Mouse (Mus musculus): ENCODE data around the gene Ifna6.
"Not testable (repeated sequence)": the region's sequence is repeated elsewhere in the genome, so short reads cannot be mapped to it uniquely, and the experiment has no call there.

Gene Ifna6

DNA sequence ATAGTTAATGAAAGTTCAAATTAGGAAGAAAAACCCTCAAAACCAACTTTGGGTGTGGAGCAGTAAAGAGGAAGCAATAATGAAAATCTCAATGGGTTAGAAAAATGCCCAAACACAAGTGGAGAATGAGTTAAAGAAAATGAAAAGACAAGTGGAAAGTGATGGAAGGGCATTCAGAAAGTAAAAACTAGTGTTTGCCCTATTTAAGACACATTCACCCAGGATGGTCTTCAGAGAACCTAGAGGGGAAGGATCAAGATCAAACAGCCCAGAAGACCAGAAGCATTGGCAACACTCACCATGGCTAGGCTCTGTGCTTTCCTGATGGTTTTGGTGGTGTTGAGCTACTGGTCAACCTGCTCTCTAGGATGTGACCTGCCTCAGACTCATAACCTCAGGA lies at the start of gene Ifna6:
Gene Ifna6 (plus strand): TSS at position 301 of the 400 bp plus-strand sequence.
- in situ Hi-C loops (cut with MboI, MseI): not testable (repeated sequence)

DNA sequence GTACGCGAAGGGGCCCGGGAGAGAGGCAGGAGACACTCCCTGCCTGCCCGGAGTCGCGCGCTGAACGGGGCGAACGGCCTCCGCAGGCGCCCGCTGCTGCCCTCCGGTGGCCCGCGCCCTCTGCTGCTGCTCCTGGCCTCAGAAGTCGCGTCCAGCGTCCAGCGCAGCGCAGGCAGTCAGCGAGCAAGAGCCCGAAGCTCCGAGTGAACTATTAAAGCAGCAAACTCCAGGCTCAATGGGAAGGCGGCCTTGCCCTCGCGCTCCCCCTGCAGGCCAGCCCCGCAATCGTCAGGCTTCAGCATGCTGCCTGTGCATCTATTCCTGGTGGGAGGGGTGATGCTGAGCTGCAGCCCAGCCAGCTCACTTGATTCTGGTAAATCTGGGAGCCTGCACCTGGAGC lies 47.7 kb upstream of the Ifna6 start, which contains the start of gene Gm13272:
Gene Gm13272 (plus strand): TSS at position 301 of the 400 bp plus-strand sequence.
- in situ Hi-C loops (cut with MboI, MseI): not testable (repeated sequence)

DNA sequence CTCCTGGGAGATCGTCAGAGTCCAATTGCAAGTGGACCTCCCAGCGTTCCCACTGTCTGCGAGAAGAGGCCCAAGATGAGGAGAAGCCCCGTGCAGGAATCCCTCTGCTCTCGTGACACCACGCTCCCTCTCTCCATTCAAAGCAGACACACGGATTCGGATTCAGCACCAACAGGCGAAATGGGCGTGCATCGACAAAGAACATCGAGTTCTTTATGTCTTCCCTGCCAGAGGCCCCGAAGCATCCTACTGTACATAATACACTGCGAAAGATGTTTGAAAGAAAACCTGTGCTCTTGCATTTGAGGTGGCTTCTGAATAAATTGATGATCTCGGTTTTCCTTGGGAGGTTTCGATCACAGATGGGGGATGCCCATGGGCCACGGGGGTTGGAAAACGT lies 46.9 kb upstream of the Ifna6 start:
- in situ Hi-C loops (cut with MboI, MseI): loop anchor here (10.0 kb wide), 2 partner anchors 84 to 744 kb away; no protein-coding TSS in a partner anchor

DNA sequence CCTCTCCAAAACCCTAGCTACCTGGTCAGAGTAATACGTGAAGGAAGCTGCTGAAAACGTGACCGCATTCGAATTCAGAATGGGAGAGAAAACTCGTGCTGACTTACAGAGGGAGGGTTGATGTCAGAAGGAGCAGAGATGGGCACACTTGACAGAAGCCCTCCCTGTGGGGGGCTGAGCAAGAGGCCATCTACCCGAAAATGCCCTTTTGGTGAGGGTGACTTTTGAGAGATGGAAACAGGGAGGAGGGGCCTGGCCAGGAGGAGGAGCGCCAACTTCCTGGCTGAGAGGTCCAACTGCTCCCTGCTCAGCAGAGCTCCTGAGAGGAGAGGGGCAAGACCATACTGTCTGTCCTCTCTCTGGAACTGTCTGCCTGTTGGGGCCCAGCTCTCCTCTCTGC lies 45.4 kb upstream of the Ifna6 start, which contains the start of gene Ifnz:
Gene Ifnz (plus strand): TSS at position 301 of the 400 bp plus-strand sequence.
- in situ Hi-C loops (cut with MboI, MseI): loop anchor here (10.0 kb wide), 2 partner anchors 83 to 743 kb away; no protein-coding TSS in a partner anchor

DNA sequence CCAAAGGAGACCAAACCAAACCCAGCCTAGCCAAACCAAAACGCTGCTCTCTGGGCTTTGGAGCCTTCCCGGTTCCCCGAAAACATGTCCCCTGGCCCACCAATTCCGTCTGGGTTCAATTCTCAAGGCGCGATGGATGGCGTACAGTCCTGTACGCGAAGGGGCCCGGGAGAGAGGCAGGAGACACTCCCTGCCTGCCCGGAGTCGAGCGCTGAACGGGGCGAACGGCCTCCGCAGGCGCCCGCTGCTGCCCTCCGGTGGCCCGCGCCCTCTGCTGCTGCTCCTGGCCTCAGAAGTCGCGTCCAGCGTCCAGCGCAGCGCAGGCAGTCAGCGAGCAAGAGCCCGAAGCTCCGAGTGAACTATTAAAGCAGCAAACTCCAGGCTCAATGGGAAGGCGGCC lies 44.9 kb upstream of the Ifna6 start:
- in situ Hi-C loops (cut with MboI, MseI): loop anchor here (10.0 kb wide), 2 partner anchors 82 to 742 kb away; no protein-coding TSS in a partner anchor

DNA sequence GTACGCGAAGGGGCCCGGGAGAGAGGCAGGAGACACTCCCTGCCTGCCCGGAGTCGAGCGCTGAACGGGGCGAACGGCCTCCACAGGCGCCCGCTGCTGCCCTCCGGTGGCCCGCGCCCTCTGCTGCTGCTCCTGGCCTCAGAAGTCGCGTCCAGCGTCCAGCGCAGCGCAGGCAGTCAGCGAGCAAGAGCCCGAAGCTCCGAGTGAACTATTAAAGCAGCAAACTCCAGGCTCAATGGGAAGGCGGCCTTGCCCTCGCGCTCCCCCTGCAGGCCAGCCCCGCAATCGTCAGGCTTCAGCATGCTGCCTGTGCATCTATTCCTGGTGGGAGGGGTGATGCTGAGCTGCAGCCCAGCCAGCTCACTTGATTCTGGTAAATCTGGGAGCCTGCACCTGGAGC lies 41.8 kb upstream of the Ifna6 start, which contains the start of gene Gm13276:
Gene Gm13276 (plus strand): TSS at position 301 of the 400 bp plus-strand sequence.
- in situ Hi-C loops (cut with MboI, MseI): loop anchor here (5.0 to 10.0 kb wide), 3 partner anchors 33 to 739 kb away; partner anchors contain the start of gene Gm13271 (in 2 of the 2)

DNA sequence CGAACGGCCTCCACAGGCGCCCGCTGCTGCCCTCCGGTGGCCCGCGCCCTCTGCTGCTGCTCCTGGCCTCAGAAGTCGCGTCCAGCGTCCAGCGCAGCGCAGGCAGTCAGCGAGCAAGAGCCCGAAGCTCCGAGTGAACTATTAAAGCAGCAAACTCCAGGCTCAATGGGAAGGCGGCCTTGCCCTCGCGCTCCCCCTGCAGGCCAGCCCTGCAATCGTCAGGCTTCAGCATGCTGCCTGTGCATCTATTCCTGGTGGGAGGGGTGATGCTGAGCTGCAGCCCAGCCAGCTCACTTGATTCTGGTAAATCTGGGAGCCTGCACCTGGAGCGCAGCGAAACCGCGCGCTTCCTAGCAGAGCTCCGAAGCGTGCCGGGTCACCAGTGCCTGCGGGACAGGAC lies 38.8 kb upstream of the Ifna6 start, which contains the start of gene Gm13277:
Gene Gm13277 (plus strand): TSS at position 231 of the 400 bp plus-strand sequence.
- in situ Hi-C loops (cut with MboI, MseI): loop anchor here (5.0 to 10.0 kb wide), 3 partner anchors 36 to 736 kb away; partner anchors contain the start of gene Gm13271 (in 2 of the 2)

DNA sequence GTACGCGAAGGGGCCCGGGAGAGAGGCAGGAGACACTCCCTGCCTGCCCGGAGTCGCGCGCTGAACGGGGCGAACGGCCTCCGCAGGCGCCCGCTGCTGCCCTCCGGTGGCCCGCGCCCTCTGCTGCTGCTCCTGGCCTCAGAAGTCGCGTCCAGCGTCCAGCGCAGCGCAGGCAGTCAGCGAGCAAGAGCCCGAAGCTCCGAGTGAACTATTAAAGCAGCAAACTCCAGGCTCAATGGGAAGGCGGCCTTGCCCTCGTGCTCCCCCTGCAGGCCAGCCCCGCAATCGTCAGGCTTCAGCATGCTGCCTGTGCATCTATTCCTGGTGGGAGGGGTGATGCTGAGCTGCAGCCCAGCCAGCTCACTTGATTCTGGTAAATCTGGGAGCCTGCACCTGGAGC lies 36.0 kb upstream of the Ifna6 start, which contains the start of gene Gm13278:
Gene Gm13278 (plus strand): TSS at position 301 of the 400 bp plus-strand sequence.
- in situ Hi-C loops (cut with MboI, MseI): not testable (repeated sequence)

DNA sequence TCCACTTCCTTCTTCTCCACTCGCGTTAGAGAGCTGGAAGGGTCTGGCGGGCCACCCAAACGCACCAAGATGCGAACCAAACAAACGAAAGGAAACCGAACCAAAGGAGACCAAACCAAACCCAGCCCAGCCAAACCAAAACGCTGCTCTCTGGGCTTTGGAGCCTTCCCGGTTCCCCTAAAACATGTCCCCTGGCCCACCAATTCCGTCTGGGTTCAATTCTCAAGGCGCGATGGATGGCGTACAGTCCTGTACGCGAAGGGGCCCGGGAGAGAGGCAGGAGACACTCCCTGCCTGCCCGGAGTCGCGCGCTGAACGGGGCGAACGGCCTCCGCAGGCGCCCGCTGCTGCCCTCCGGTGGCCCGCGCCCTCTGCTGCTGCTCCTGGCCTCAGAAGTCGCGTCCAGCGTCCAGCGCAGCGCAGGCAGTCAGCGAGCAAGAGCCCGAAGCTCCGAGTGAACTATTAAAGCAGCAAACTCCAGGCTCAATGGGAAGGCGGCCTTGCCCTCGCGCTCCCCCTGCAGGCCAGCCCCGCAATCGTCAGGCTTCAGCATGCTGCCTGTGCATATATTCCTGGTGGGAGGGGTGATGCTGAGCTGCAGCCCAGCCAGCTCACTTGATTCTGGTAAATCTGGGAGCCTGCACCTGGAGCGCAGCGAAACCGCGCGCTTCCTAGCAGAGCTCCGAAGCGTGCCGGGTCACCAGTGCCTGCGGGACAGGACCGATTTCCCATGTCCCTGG lies 33.1 kb upstream of the Ifna6 start, which contains the start of gene Gm13275:
Gene Gm13275 (plus strand): TSS at position 552 of the 740 bp plus-strand sequence.
- in situ Hi-C loops (cut with MboI, MseI): not testable (repeated sequence)

DNA sequence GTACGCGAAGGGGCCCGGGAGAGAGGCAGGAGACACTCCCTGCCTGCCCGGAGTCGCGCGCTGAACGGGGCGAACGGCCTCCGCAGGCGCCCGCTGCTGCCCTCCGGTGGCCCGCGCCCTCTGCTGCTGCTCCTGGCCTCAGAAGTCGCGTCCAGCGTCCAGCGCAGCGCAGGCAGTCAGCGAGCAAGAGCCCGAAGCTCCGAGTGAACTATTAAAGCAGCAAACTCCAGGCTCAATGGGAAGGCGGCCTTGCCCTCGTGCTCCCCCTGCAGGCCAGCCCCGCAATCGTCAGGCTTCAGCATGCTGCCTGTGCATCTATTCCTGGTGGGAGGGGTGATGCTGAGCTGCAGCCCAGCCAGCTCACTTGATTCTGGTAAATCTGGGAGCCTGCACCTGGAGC lies 30.1 kb upstream of the Ifna6 start, which contains the start of gene Gm13279:
Gene Gm13279 (plus strand): TSS at position 301 of the 400 bp plus-strand sequence.
- in situ Hi-C loops (cut with MboI, MseI): not testable (repeated sequence)

DNA sequence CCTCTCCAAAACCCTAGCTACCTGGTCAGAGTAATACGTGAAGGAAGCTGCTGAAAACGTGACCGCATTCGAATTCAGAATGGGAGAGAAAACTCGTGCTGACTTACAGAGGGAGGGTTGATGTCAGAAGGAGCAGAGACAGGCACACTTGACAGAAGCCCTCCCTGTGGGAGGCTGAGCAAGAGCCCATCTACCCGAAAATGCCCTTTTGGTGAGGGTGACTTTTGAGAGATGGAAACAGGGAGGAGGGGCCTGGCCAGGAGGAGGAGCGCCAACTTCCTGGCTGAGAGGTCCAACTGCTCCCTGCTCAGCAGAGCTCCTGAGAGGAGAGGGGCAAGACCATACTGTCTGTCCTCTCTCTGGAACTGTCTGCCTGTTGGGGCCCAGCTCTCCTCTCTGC lies 27.9 kb upstream of the Ifna6 start, which contains the start of gene Gm13285:
Gene Gm13285 (plus strand): TSS at position 301 of the 400 bp plus-strand sequence.
- in situ Hi-C loops (cut with MboI, MseI): not testable (repeated sequence)

DNA sequence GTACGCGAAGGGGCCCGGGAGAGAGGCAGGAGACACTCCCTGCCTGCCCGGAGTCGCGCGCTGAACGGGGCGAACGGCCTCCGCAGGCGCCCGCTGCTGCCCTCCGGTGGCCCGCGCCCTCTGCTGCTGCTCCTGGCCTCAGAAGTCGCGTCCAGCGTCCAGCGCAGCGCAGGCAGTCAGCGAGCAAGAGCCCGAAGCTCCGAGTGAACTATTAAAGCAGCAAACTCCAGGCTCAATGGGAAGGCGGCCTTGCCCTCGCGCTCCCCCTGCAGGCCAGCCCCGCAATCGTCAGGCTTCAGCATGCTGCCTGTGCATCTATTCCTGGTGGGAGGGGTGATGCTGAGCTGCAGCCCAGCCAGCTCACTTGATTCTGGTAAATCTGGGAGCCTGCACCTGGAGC lies 24.3 kb upstream of the Ifna6 start, which contains the start of gene Gm13287:
Gene Gm13287 (plus strand): TSS at position 301 of the 400 bp plus-strand sequence.
- in situ Hi-C loops (cut with MboI, MseI): loop anchor here in 1 of 2 experiments (5.0 to 25.0 kb wide), 2 partner anchors 66 to 1916 kb away; no protein-coding TSS in a partner anchor

DNA sequence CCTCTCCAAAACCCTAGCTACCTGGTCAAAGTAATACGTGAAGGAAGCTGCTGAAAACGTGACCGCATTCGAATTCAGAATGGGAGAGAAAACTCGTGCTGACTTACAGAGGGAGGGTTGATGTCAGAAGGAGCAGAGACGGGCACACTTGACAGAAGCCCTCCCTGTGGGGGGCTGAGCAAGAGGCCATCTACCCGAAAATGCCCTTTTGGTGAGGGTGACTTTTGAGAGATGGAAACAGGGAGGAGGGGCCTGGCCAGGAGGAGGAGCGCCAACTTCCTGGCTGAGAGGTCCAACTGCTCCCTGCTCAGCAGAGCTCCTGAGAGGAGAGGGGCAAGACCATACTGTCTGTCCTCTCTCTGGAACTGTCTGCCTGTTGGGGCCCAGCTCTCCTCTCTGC lies 22.0 kb upstream of the Ifna6 start, which contains the start of gene Gm13288:
Gene Gm13288 (plus strand): TSS at position 301 of the 400 bp plus-strand sequence.
- in situ Hi-C loops (cut with MboI, MseI): loop anchor here in 1 of 2 experiments (5.0 to 25.0 kb wide), 2 partner anchors 33 to 1918 kb away; partner anchors contain the start of gene Gm13290

DNA sequence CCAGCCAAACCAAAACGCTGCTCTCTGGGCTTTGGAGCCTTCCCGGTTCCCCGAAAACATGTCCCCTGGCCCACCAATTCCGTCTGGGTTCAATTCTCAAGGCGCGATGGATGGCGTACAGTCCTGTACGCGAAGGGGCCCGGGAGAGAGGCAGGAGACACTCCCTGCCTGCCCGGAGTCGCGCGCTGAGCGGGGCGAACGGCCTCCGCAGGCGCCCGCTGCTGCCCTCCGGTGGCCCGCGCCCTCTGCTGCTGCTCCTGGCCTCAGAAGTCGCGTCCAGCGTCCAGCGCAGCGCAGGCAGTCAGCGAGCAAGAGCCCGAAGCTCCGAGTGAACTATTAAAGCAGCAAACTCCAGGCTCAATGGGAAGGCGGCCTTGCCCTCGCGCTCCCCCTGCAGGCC lies 21.5 kb upstream of the Ifna6 start:
- in situ Hi-C loops (cut with MboI, MseI): loop anchor here in 1 of 2 experiments (5.0 to 25.0 kb wide), 2 partner anchors 33 to 1918 kb away; partner anchors contain the start of gene Gm13290

DNA sequence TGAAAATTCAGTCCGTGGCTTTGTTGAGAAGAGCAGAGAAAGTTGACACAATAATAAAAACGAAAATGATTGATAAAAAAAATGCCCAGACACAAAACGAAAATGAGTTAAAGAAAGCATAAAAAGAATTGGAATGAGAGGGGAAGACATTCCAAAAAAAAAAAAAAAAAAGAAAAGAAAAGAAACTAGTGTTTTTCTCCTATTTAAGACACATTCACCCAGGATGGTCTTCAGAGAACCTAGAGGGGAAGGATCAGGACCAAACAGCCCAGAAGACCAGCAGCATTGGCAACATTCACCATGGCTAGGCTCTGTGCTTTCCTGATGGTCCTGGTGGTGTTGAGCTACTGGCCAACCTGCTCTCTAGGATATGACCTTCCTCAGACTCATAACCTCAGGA lies 11.3 kb upstream of the Ifna6 start, which contains the start of gene Ifna7:
Gene Ifna7 (plus strand): TSS at position 301 of the 400 bp plus-strand sequence.
- in situ Hi-C loops (cut with MboI, MseI): loop anchor here in 1 of 2 experiments (25.0 kb wide), 1 partner anchor 1929 kb away; no protein-coding TSS in a partner anchor

DNA sequence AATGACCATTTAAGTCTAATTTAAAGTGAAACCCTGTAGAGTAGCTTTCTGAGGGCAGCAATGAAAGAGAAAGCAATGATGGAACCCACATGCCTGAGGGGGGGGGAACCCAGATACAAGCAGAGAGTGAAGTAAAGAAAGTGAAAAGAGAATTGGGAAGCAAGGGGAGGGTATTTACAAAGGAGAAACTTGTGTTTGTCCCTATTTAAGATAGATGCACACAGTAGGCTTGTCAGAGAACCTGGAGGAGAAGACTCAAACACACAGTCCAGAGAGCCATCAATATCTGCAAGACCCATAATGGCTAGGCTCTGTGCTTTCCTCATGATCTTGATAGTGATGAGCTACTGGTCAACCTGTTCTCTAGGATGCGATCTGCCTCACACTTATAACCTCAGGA lies 7.6 kb upstream of the Ifna6 start, which contains the start of gene Ifna11:
Gene Ifna11 (plus strand): TSS at position 301 of the 400 bp plus-strand sequence.
- in situ Hi-C loops (cut with MboI, MseI): loop anchor here in 1 of 2 experiments (25.0 kb wide), 1 partner anchor 1932 kb away; no protein-coding TSS in a partner anchor

DNA sequence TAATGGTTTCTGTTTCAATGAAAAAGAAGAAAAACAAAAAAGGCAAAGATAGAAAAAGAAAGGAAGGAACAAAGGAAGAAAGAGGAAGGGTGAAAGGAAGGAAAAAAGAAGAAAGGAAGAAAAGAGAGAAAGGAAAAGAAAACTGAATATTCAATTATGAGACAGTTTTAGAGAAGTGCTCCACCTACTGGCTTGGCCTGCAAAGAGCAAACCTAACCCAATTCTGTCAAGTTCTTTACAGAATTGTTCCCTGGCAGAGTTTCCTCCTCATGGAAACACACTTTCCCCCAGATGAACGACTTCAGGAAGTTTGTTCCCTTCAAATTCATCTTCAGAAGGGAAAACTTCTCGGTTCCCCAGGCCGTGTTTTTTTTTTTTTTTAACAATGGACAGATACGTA lies 4.2 kb upstream of the Ifna6 start:
- in situ Hi-C loops (cut with MboI, MseI): loop anchor here in 1 of 2 experiments (25.0 kb wide), 1 partner anchor 1936 kb away; no protein-coding TSS in a partner anchor

DNA sequence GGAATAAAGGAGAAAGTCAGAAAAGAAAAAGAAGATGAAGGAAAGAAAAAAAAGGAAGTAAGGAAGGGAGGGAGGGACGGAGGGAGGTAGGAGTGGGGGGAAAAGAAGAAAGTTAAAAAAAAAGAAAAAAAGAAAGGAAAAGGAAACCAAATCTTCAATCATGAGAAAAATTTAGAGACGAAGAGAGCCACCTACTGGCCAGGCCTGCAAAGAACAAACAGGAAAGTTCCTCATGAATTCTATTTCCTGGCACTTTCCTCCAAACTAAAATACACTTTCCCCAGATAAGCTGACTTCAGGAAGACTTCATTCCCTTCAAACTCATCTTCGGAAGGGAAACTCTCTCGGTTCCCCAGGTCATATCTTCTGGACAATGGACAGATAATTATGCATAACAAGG lies 3.3 kb downstream of the Ifna6 start:
- in situ Hi-C loops (cut with MboI, MseI): no loop called here

DNA sequence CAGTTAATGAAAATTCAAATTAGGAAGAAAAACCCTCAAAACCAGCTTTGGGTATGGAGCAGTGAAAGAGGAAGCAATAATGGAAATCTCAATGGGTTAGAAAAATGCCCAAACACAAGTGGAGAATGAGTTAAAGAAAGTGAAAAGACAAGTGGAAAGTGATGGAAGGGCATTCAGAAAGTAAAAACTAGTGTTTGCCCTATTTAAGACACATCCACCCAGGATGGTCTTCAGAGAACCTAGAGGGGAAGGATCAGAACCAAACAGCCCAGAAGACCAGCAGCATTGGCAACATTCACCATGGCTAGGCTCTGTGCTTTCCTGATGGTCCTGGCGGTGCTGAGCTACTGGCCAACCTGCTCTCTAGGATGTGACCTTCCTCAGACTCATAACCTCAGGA lies 8.0 kb downstream of the Ifna6 start, which contains the start of gene Ifna5:
Gene Ifna5 (plus strand): TSS at position 301 of the 400 bp plus-strand sequence.
- in situ Hi-C loops (cut with MboI, MseI): not testable (repeated sequence)

DNA sequence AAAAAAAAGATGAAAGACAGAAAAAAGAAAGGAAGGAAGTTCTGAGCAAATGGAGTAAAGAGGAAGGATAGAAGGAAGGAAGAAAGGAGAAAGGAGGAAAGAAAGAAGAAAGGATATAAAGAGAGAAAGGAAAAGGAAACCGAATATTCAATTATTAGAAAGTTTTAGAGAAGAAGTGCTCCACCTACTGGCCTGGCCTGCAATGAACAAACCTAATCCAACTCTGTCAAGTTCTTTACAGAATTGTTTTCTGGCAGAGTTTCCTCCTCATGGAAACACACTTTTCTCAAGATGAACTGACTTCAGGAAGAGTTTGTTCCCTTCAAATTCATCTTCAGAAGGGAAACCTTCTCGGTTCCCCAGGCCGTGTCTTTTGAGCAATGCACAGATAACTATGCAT lies 11.6 kb downstream of the Ifna6 start:
- in situ Hi-C loops (cut with MboI, MseI): no loop called here

DNA sequence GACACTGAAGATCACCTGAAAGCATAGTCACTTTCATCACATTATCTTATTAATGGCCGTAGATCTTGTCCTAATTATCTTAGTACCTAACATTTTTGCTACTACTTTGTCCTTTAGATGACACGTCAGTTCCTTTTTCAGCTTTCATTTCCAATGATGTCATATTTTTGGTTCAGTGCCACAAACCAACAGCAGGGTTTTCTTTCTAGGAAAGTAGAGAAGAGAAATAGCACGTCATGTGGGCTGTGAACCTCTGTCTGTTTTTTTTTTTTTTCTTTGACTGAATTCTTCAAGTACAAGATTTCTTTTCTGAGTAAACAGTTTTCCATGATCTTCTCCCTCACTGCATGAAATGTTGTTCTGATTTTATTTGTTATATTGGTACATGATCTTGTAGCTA lies 12.8 kb downstream of the Ifna6 start:
- in situ Hi-C loops (cut with MboI, MseI): no loop called here

All from T-helper 17 cell (primary cell).